Mouse (Mus musculus) liver, embryonic 14.5 days (tissue): Measurements from ENCODE around the gene Gm11733.

Experiments used
- CTCF ChIP-seq: IDR thresholded peaks from 2 replicates; pipeline ENCODE4 v1.5.1; 2016; ENCODE audit warnings: antibody characterized with exemption, low read depth, control low read depth
- EP300 ChIP-seq: IDR thresholded peaks from 2 replicates; pipeline ENCODE4 v1.6.1; 2016; ENCODE audit warnings: antibody characterized with exemption, low read depth

DNA sequence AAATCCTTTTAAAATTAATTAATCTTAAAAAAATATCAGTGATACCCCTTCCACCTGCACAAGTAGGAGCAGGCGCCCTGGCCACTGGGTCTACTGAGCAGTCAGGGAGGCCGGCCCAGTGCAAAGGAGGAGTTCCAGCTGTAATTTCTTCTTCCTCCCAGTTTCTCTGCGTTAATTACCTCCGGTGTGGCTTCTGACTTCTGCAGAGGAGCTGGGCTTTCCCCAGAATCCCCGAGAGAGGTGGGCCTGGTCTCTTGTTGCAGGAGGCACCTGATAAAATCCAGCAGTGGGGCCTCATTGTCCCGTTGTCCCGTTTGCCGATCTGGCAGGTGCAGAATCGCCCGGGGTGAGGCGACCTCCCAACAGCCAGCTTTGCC is 1.9 kb upstream of the Gm11733 start:
- TF ChIP-seq CTCF (no peak), EP300 (no peak)
